Mouse (Mus musculus) lung, embryonic 14.5 days (tissue): ENCODE measurements around the gene Tspan5. TPM values are rescaled to one million over a fixed set of nuclear protein-coding genes. Genes with fewer than 3 reads are reported as not detected.
A peak's percentile ranks its signal among the peaks of the same experiment; 100 is the strongest.

Source experiments
- ATAC-seq: fragments of 200-750 bp; cut with Nextera tagmentation; 2 replicates; pipeline ENCODE4 v1.8.0; 2017; ENCODE audit warnings: mild to moderate bottlenecking, moderate TSS enrichment, moderate library complexity; ENCODE audit not compliant: insufficient read depth
- DNase-seq: peaks from one replicate; pipeline ENCODE4 v3.0.0-alpha.2; 2015
- H3K27ac ChIP-seq: fragments of 300-500 bp; sonication (generic); 2 replicates; pipeline ENCODE4 v1.5.1; 2014; ENCODE audit warnings: low read depth, mild to moderate bottlenecking, moderate library complexity
- H3K27me3 ChIP-seq: fragments of 300-500 bp; sonication (generic); 2 replicates; pipeline ENCODE4 v1.6.1; 2014; ENCODE audit warnings: low read length, control low read depth; ENCODE audit not compliant: insufficient read depth
- H3K36me3 ChIP-seq: fragments of 300-500 bp; sonication (generic); 2 replicates; pipeline ENCODE4 v1.6.1; 2014; ENCODE audit warnings: control low read depth; ENCODE audit not compliant: insufficient read depth
- H3K4me1 ChIP-seq: fragments of 300-500 bp; sonication (generic); 2 replicates; pipeline ENCODE4 v1.6.1; 2014; ENCODE audit warnings: antibody characterized with exemption, control low read depth; ENCODE audit not compliant: insufficient read depth
- H3K4me2 ChIP-seq: fragments of 300-500 bp; sonication (generic); 2 replicates; pipeline ENCODE4 v1.6.1; 2014; ENCODE audit warnings: mild to moderate bottlenecking
- H3K4me3 ChIP-seq: fragments of 300-500 bp; sonication (generic); 2 replicates; pipeline ENCODE4 v1.5.1; 2014; ENCODE audit warnings: low read depth, low read length
- H3K9ac ChIP-seq: fragments of 300-500 bp; sonication (generic); 2 replicates; pipeline ENCODE4 v1.6.1; 2014
- H3K9me3 ChIP-seq: fragments of 300-500 bp; sonication (generic); 2 replicates; pipeline ENCODE4 v1.6.1; 2016; ENCODE audit warnings: low read depth, low read length, control low read depth
- CTCF ChIP-seq: IDR thresholded peaks from 2 replicates; pipeline ENCODE4 v1.5.1; 2016; ENCODE audit warnings: antibody characterized with exemption, low read depth
- WGBS: fragments of 180-500 bp; shearing (Covaris S2); extraction: QIAGEN DNeasy Blood & Tissue Kit; methylation state at CpG from one replicate; pipeline ENCODE4 v1.1.7; 2014; 5-methylcytosine and 5-hydroxymethylcytosine counted together
- polyA plus RNA-seq: library from polyadenylated mRNA; unstranded; fragments of >200 nt; fragmentation: Nextera tagmentation; extraction: Ambion mirVana; gene quantifications from 2 replicates; pipeline ENCODE4 v1.2.1, GENCODE M21; 2014

Gene Tspan5
- polyA plus RNA-seq, 1 experiment from 2014 or later, result 28.3 TPM

GRCm38 (mm10) chr3:138857805-138858546 lies 116.0 kb downstream of the Tspan5 start:
- DNase-seq, result peak; percentile 85
- Histone ChIP-seq H3K4me2 (peak overlapping the region; percentile 34; the same call in 1 of the 2 replicates), H3K4me1 (peaks cover 35% of the 10 kb centered on the region)

GRCm38 (mm10) chr3:138858649-138859048 lies 116.7 kb downstream of the Tspan5 start:
- Histone ChIP-seq H3K4me1 (peaks cover 35% of the 10 kb centered on the region), H3K27ac (peak overlapping the region; percentile 91), H3K4me3 (no peak overlapping the region), H3K4me2 (peak overlapping the region; percentile 34; the same call in 1 of the 2 replicates), H3K9ac (no peak overlapping the region), H3K36me3 (no peaks in the 10 kb centered on the region), H3K27me3 (no peaks in the 10 kb centered on the region), H3K9me3 (no peaks in the 10 kb centered on the region)
- no peak for ATAC-seq
- DNase-seq, result no peak
- no peak for TF ChIP-seq CTCF
- 64% methylated on average over 6 of the region's 6 CpGs for WGBS

More at GRCm38 (mm10) chr3:138857805-138858546, 116.0 kb downstream of the Tspan5 start:
- Histone ChIP-seq H3K4me3 (no peak overlapping the region), H3K9me3 (no peaks in the 10 kb centered on the region), H3K27me3 (no peaks in the 10 kb centered on the region), H3K9ac (no peak overlapping the region), H3K27ac (peak overlapping the region; percentile 91), H3K36me3 (no peaks in the 10 kb centered on the region)
- TF ChIP-seq CTCF, result 0 out of 2 replicates have a peak, but pooled peaks have one; percentile 5
- peak; percentile 77 for ATAC-seq
- WGBS, result 24% methylated on average over 12 of the region's 12 CpGs

GRCm38 (mm10) chr3:138859166-138859565 lies 117.2 kb downstream of the Tspan5 start:
- H3K9me3 ChIP-seq, result no peaks in the 10 kb centered on the region
- no peaks in the 10 kb centered on the region for H3K27me3 ChIP-seq
- H3K36me3 ChIP-seq, result no peaks in the 10 kb centered on the region
- H3K4me2 ChIP-seq, result no peak overlapping the region
- no peak overlapping the region for H3K4me3 ChIP-seq
- no peak for TF ChIP-seq CTCF
- peak overlapping the region; percentile 91; the same call in 1 of the 2 replicates for H3K27ac ChIP-seq
- no peak for DNase-seq
- 75% methylated on average over 8 of the region's 8 CpGs for whole genome bisulfite sequencing
- peaks cover 35% of the 10 kb centered on the region for H3K4me1 ChIP-seq
- no peak overlapping the region for H3K9ac ChIP-seq
- ATAC-seq, result peak; percentile 6; the same call in 1 of the 2 replicates

- no peak for ATAC-seq
- 52% methylated on average over 8 of the region's 8 CpGs for WGBS
- no peak overlapping the region for H3K4me3 ChIP-seq
- peaks cover 35% of the 10 kb centered on the region for H3K4me1 ChIP-seq
- no peak overlapping the region for H3K27ac ChIP-seq
- H3K4me2 ChIP-seq, result no peak overlapping the region
- H3K27me3 ChIP-seq, result no peaks in the 10 kb centered on the region
- no peak for TF ChIP-seq CTCF
- no peak for DNase-seq
- H3K36me3 ChIP-seq, result no peaks in the 10 kb centered on the region
- no peaks in the 10 kb centered on the region for H3K9me3 ChIP-seq
- no peak overlapping the region for H3K9ac ChIP-seq
These were observed 117.7 kb downstream of the Tspan5 start for GRCm38 (mm10) chr3:138859666-138860065.

- Histone ChIP-seq H3K36me3 (no peaks in the 10 kb centered on the region), H3K9me3 (no peaks in the 10 kb centered on the region), H3K4me3 (no peak overlapping the region), H3K4me2 (no peak overlapping the region), H3K27me3 (no peaks in the 10 kb centered on the region), H3K9ac (no peak overlapping the region), H3K27ac (no peak overlapping the region), H3K4me1 (peaks cover 35% of the 10 kb centered on the region)
- WGBS, result 49% methylated on average over 11 of the region's 11 CpGs
- TF ChIP-seq CTCF, result no peak
- DNase-seq (no peak), ATAC-seq (no peak)
These were observed 118.3 kb downstream of the Tspan5 start for GRCm38 (mm10) chr3:138860257-138860760.

- H3K4me1 ChIP-seq, result peaks cover 35% of the 10 kb centered on the region
- ATAC-seq, result no peak
- 35% methylated on average over 9 of the region's 9 CpGs for WGBS
These were observed 119.0 kb downstream of the Tspan5 start for GRCm38 (mm10) chr3:138861032-138861431.

GRCm38 (mm10) chr3:138861589-138861988 lies 119.6 kb downstream of the Tspan5 start:
- Histone ChIP-seq H3K9ac (no peak overlapping the region), H3K27ac (no peak overlapping the region), H3K4me3 (no peak overlapping the region), H3K4me1 (peaks cover 34% of the 10 kb centered on the region), H3K9me3 (no peaks in the 10 kb centered on the region), H3K27me3 (no peaks in the 10 kb centered on the region), H3K4me2 (no peak overlapping the region), H3K36me3 (no peaks in the 10 kb centered on the region)
- no peak for DNase-seq
- no peak for TF ChIP-seq CTCF
- 63% methylated on average over 3 of the region's 3 CpGs for WGBS
- no peak for ATAC-seq

More at GRCm38 (mm10) chr3:138861032-138861431, 119.0 kb downstream of the Tspan5 start:
- Histone ChIP-seq H3K9me3 (no peaks in the 10 kb centered on the region), H3K27me3 (no peaks in the 10 kb centered on the region), H3K27ac (no peak overlapping the region), H3K4me3 (no peak overlapping the region), H3K36me3 (no peaks in the 10 kb centered on the region), H3K9ac (no peak overlapping the region), H3K4me2 (no peak overlapping the region)
- no peak for TF ChIP-seq CTCF
- no peak for DNase-seq
